Mouse (Mus musculus): ENCODE measurements around the gene Ankrd13d. TPM values are rescaled to one million over a fixed set of nuclear protein-coding genes. Genes with fewer than 3 reads are reported as not detected.

Ankrd13d gene
- total and polyA plus RNA-seq, 2 experiments from 2014 or later, result 70.9 to 97.2 TPM

- Histone ChIP-seq H3K4me2 (ENCODE audit: low read depth, low read length) (no peak overlapping the region), H3K9ac (replicated peaks; ENCODE audit: low read length) (no peak overlapping the region), H3K4me1 (ENCODE audit: insufficient read depth, low read length) (no peaks in the 10 kb centered on the region), H3K27ac (no peak overlapping the region), H3K9me3 (ENCODE audit: low read length) (no peaks in the 10 kb centered on the region), H3K27me3 (ENCODE audit: insufficient read depth, low read length) (no peaks in the 10 kb centered on the region), H3K36me3 (ENCODE audit: insufficient read depth, low read length) (peaks cover 76% of the 10 kb centered on the region), H3K4me3 (ENCODE audit: low read length) (no peak overlapping the region)
- no peak for TF ChIP-seq CTCF (IDR thresholded peaks at IDR 0.05; ENCODE audit: low read depth)
- DNase-seq (ENCODE audit: low spot score), result no peak
- no peak for ATAC-seq
- 92% methylated on average over 3 of the region's 3 CpGs for WGBS
These were observed 39.2 kb upstream of the Ankrd13d start for GRCm38 (mm10) chr19:4322134-4322533.

- no peak overlapping the region for H3K9ac ChIP-seq (replicated peaks; ENCODE audit: low read length)
- H3K36me3 ChIP-seq (ENCODE audit: insufficient read depth, low read length), result peaks cover 72% of the 10 kb centered on the region
- no peak overlapping the region for H3K27ac ChIP-seq
- ATAC-seq, result no peak
- no peak overlapping the region for H3K4me3 ChIP-seq (ENCODE audit: low read length)
- no peak for TF ChIP-seq CTCF (IDR thresholded peaks at IDR 0.05; ENCODE audit: low read depth)
- H3K9me3 ChIP-seq (ENCODE audit: low read length), result no peaks in the 10 kb centered on the region
- WGBS, result 92% methylated on average over 1 of the region's 1 CpGs
- H3K27me3 ChIP-seq (ENCODE audit: insufficient read depth, low read length), result no peaks in the 10 kb centered on the region
- no peak for DNase-seq (ENCODE audit: low spot score)
- H3K4me1 ChIP-seq (ENCODE audit: insufficient read depth, low read length), result no peaks in the 10 kb centered on the region
- no peak overlapping the region for H3K4me2 ChIP-seq (ENCODE audit: low read depth, low read length)
These were observed 38.7 kb upstream of the Ankrd13d start for GRCm38 (mm10) chr19:4321622-4322021.

- Histone ChIP-seq H3K36me3 (ENCODE audit: insufficient read depth, low read length) (peaks cover 69% of the 10 kb centered on the region), H3K27me3 (ENCODE audit: insufficient read depth, low read length) (no peaks in the 10 kb centered on the region), H3K9me3 (ENCODE audit: low read length) (no peaks in the 10 kb centered on the region), H3K4me1 (ENCODE audit: insufficient read depth, low read length) (no peaks in the 10 kb centered on the region), H3K9ac (replicated peaks; ENCODE audit: low read length) (no peak overlapping the region), H3K27ac (no peak overlapping the region), H3K4me2 (ENCODE audit: low read depth, low read length) (no peak overlapping the region), H3K4me3 (ENCODE audit: low read length) (no peak overlapping the region)
- TF ChIP-seq CTCF (IDR thresholded peaks at IDR 0.05; ENCODE audit: low read depth), result no peak
- WGBS, result 70% methylated on average over 4 of the region's 4 CpGs
- DNase-seq (ENCODE audit: low spot score), result no peak
- ATAC-seq, result no peak
These were observed 36.3 kb upstream of the Ankrd13d start for GRCm38 (mm10) chr19:4319272-4319671.

- H3K4me1 ChIP-seq (ENCODE audit: insufficient read depth, low read length), result no peaks in the 10 kb centered on the region
These were observed 34.2 kb upstream of the Ankrd13d start for GRCm38 (mm10) chr19:4317181-4317580.

DNA sequence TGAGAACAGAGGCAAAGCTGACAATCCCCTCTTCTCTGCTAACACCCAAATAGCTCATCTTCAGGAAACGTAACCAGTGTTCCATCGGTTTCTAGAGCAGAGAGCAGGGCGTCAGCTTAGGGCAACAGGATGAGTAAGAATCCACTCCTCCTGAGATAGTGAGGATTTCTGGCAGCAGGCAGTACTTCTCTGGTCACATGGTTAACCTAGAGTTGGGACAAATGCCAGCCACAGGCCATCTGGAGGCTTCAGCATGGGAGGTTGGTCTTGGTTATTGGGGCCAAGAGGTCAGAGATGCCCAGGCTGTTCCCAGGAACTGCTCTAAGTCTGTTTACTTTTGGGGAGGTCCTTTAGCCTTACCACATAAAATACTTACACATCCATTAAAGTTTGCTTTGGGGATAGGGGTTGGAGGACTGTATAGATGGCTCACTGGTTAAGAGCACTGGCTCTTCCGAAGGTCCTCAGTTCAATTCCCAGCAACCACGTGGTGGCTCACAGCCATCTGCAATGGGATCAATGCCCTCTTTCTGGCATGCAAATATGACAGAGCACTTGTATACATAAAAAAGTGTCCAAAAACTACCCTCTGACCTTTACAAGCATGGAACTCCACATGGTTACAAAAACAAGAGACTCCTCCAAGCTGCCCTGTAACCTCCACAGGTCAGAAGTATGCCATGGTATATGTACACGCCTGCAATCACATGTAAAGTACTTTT, 32.4 kb upstream of the Ankrd13d start:
- DNase-seq (ENCODE audit: low spot score), result peak; percentile 71
- Histone ChIP-seq H3K4me2 (ENCODE audit: low read depth, low read length) (no peak overlapping the region), H3K27ac (no peak overlapping the region), H3K27me3 (ENCODE audit: insufficient read depth, low read length) (no peaks in the 10 kb centered on the region), H3K4me1 (ENCODE audit: insufficient read depth, low read length) (no peaks in the 10 kb centered on the region), H3K36me3 (ENCODE audit: insufficient read depth, low read length) (peaks cover 40% of the 10 kb centered on the region), H3K9me3 (ENCODE audit: low read length) (no peaks in the 10 kb centered on the region), H3K4me3 (ENCODE audit: low read length) (no peak overlapping the region), H3K9ac (replicated peaks; ENCODE audit: low read length) (no peak overlapping the region)
- WGBS, result 71% methylated on average over 6 of the region's 6 CpGs
- no peak for TF ChIP-seq CTCF (IDR thresholded peaks at IDR 0.05; ENCODE audit: low read depth)
- peak; percentile 50; the same call in 1 of the 2 replicates for ATAC-seq

More at GRCm38 (mm10) chr19:4317181-4317580, 34.2 kb upstream of the Ankrd13d start:
- ATAC-seq (no peak), DNase-seq (ENCODE audit: low spot score) (no peak)
- Histone ChIP-seq H3K27ac (no peak overlapping the region), H3K36me3 (ENCODE audit: insufficient read depth, low read length) (peaks cover 54% of the 10 kb centered on the region), H3K4me3 (ENCODE audit: low read length) (no peak overlapping the region), H3K9me3 (ENCODE audit: low read length) (no peaks in the 10 kb centered on the region), H3K27me3 (ENCODE audit: insufficient read depth, low read length) (no peaks in the 10 kb centered on the region), H3K9ac (replicated peaks; ENCODE audit: low read length) (no peak overlapping the region), H3K4me2 (ENCODE audit: low read depth, low read length) (no peak overlapping the region)
- 91% methylated on average over 3 of the region's 3 CpGs for WGBS
- TF ChIP-seq CTCF (IDR thresholded peaks at IDR 0.05; ENCODE audit: low read depth), result no peak

DNA sequence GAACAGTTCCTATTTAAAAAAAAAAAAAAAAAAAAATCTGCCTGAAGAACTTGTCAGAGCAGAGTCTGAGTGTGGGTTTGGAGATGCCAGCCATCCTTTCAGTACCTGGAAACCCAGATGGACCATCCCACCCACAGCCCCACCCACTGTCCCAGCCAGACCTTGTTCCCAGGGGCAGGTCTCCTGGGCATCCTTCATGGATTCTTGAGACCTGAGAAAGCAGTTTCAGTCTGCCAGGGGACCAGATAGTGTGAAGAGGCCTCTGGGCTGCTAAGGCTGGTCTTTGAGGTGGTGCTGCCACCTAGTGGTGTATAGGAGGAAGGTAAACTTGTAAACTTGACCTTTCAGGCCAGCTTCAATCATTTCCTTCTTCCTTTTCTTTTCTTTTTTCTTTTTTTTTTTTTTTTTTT, 26.8 kb upstream of the Ankrd13d start:
- DNase-seq (ENCODE audit: low spot score) (peak; percentile 83), ATAC-seq (peak; percentile 37; the same call in 1 of the 2 replicates)
- Histone ChIP-seq H3K4me3 (ENCODE audit: low read length) (no peak overlapping the region), H3K36me3 (ENCODE audit: insufficient read depth, low read length) (no peaks in the 10 kb centered on the region; the same call in 1 of the 2 replicates), H3K4me2 (ENCODE audit: low read depth, low read length) (no peak overlapping the region), H3K9ac (replicated peaks; ENCODE audit: low read length) (no peak overlapping the region), H3K27me3 (ENCODE audit: insufficient read depth, low read length) (no peaks in the 10 kb centered on the region), H3K9me3 (ENCODE audit: low read length) (no peaks in the 10 kb centered on the region), H3K27ac (no peak overlapping the region), H3K4me1 (ENCODE audit: insufficient read depth, low read length) (peaks cover 7% of the 10 kb centered on the region)
- peak; percentile 87 for TF ChIP-seq CTCF (IDR thresholded peaks at IDR 0.05; ENCODE audit: low read depth)

DNA sequence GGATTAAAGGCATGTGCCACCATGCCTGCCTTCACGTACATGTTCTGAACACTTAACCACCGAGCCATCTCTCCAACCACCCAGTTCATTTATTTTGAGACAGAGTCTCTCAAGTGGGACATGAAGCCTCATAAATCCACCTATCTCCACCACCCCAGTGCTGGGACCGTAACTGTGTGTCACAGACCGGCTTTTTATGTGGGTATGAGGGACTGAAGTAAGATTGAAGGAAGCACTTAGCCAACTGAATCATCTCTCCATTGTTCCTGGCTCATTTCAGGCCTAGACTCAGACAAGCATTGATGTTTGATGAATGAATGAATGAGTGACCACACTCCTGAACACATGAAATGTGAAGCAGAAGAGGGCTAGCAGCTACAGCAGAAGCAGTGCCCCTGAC, 26.4 kb upstream of the Ankrd13d start:
- Histone ChIP-seq H3K27me3 (ENCODE audit: insufficient read depth, low read length) (no peaks in the 10 kb centered on the region), H3K9ac (replicated peaks; ENCODE audit: low read length) (no peak overlapping the region), H3K36me3 (ENCODE audit: insufficient read depth, low read length) (no peaks in the 10 kb centered on the region; the same call in 1 of the 2 replicates), H3K4me3 (ENCODE audit: low read length) (no peak overlapping the region), H3K9me3 (ENCODE audit: low read length) (no peaks in the 10 kb centered on the region), H3K27ac (no peak overlapping the region), H3K4me2 (ENCODE audit: low read depth, low read length) (no peak overlapping the region), H3K4me1 (ENCODE audit: insufficient read depth, low read length) (peaks cover 12% of the 10 kb centered on the region)
- no peak for TF ChIP-seq CTCF (IDR thresholded peaks at IDR 0.05; ENCODE audit: low read depth)
- 97% methylated on average over 4 of the region's 4 CpGs for WGBS
- ATAC-seq (no peak), DNase-seq (ENCODE audit: low spot score) (no peak)
